Mouse (Mus musculus) erythroblast, embryonic 14.5 days (primary cell): Measurements from ENCODE around the gene Slc24a3.

Experiments
- GATA1 ChIP-seq: IDR thresholded peaks from 2 replicates; pipeline ENCODE4 v1.6.1; 2012; ENCODE audit warnings: low read length, inconsistent platforms, mixed read lengths
- TAL1 ChIP-seq: IDR thresholded peaks from 3 replicates; pipeline ENCODE4 v1.6.1; 2012; ENCODE audit warnings: low read length, inconsistent platforms, mixed read lengths

GRCm38 (mm10) chr2:145232764-145233484 lies 65.4 kb downstream of the Slc24a3 start:
- TF ChIP-seq GATA1 (no peak), TAL1 (no peak)
